Mouse (Mus musculus) erythroblast, adult 5-6 weeks (primary cell): ENCODE data around the gene Dclk2. TPM values are rescaled to one million over a fixed set of nuclear protein-coding genes. Genes with fewer than 3 reads are reported as not detected.

Source experiments
- ATAC-seq: replicated peaks from 2 replicates; pipeline ENCODE4 v1.8.0; 2016; ENCODE audit warnings: moderate number of reproducible peaks, mild to moderate bottlenecking, moderate TSS enrichment, inconsistent platforms; ENCODE audit not compliant: poor library complexity, low FRiP score, severe bottlenecking
- total RNA-seq, 2 experiments: library from RNA; stranded (forward) in 1 of 2; stranded (reverse) in 1 of 2; fragments of 150-400 nt in 1 of 2; fragments of 200-764, 138-1000 nt in 1 of 2; gene quantifications; 2 replicates each; pipeline versions ENCODE4 v1.2.3 to v1.2.4; 2015 to 2017; ENCODE audit warnings: low replicate concordance in 2 of 2

The Dclk2 gene
- total RNA-seq, 2 experiments from 2014 or later, result 29.4 to 63.1 TPM

DNA sequence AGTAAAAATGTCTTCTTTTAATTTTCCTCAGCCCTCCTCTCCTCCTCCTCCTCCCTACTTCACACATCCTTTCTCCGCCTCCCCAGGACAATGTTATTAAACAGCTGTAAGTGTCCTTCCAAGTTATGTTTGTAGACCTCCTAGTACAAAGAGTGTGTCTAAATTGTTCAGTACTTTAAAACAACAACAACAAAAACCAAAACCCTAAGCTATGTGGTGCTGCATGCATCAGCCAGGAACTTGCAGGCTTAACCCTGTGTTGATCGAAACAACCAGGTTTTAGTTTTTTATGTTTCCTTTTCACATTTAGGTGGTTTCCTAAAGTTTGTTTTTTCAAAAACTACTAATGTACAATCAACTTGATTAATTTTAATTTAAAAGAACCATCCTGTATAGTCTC lies 71.3 kb downstream of the Dclk2 start:
- ATAC-seq, result no peak

DNA sequence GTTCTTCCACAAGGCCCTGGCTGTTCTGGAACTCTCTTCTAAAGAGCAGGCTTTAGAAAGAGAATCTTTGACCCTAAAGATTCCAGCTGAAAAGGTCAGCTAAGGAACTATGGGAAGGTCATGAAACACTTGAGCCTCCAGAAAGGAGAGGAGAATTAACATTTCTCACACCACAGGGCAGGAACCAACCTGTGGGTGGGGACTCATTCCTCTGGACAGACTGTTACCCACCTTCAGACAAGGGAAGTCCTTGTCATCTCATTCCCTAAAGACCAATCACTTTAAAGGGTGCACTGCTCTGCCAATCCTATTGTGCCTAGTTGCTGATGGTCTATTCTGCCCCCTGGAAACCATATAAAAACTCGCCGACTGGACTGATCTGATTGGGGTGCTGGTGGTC lies 73.1 kb downstream of the Dclk2 start:
- no peak for ATAC-seq

DNA sequence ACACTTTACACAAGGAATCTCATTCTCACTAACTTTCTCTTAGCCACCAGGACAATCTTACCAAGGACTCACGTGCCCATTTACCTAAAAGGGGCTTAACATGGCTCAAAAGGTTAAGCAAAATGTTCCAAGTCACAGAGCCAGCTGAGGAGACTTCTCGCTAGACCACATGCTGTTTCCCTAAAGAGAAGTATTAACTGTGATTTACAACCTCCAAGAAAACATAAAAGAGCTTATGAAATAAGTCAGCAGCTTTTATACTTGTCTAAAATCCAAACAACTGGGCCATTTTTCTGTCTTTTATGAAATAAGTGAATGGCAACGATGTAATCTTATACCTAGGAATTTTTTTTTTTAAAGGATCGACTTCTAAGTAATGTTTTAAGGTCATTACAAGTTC lies 74.6 kb downstream of the Dclk2 start:
- ATAC-seq, result no peak

DNA sequence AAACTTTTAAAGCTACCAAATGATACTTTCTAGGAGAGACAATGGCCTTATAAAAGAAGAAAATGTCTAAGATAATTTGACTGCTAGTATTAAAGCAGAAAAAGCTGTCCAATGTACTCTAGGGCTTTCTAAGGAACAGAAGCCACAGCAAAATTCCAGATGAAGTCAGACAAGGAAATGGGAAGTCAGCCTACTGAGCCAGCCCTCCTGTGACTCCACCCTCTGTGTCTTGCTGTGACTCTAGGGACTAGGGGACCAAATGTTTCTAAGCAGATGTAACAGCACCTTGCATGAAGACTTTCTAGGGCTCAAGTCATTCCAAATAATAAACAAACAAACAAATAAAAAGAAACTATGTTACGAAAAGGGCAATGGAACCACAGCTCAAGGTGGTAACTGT lies 75.1 kb downstream of the Dclk2 start:
- ATAC-seq, result no peak

DNA sequence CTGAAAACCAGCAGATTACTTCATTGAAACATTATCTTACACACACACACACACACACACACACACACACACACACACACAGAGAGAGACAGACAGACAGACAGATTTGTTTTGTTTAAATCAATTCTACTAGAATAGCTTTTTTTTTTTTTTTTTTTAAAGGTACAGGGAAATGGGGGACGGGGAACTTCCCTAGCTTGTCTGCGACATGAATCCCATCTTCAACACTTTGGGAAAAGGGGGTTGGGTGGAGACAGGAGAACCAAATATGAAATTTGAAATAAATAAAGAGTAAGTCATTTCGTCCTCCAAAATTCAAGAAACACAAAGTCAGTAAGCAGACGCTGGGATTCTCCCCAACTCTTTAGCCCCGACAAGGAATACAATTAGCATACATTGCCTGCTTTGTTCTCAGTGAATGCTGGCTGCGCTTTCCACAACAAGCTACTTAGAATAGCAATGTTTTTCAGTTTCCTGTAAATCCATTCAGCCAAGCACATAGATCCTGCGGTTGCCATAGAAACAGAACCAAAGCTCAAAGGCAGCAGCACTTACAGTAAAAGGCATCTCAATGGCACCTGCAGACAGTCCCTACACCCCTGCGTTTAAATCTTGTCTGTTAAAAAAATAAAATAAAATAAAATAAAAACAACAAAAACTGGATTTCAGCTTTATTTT lies 75.7 kb downstream of the Dclk2 start:
- no peak for ATAC-seq

DNA sequence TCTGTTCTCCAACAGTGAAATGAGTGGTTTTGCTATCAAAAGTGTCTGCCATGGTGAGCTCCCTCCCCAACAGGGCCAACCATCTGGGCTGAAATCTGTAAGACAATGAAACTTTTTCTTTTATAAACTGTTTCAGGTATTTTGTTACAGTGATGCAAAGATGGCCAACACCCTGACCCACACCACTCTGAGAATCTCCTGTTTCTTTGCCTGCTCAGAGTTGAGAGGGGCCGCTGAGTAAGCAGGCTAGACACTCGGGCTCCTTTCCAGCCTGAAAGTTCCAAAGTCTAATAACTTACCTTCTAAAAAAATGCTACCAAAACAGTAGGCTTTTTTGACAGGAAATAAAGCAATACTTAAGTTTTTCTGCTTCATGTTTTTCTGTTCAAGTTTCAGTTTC lies 78.2 kb downstream of the Dclk2 start:
- no peak for ATAC-seq

DNA sequence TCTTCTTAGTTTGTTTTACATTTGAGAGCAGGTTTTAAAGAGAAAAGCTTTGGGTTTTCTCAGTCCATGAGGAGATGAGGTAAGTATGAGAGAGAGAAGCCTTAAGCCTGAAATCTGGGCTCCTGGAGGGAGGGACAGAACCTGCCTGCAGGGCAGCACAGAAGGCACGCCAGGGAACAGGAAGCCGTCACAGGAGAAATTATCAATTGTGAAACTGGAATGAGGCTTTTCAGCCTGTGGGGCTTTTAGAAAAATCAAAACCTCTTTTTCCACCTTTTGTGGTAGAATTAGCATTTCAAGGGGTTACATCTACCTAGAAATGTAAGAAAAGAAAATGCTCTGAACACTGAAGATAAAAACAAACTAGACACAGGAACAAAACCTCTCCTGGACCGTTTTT lies 81.0 kb downstream of the Dclk2 start:
- ATAC-seq, result no peak

DNA sequence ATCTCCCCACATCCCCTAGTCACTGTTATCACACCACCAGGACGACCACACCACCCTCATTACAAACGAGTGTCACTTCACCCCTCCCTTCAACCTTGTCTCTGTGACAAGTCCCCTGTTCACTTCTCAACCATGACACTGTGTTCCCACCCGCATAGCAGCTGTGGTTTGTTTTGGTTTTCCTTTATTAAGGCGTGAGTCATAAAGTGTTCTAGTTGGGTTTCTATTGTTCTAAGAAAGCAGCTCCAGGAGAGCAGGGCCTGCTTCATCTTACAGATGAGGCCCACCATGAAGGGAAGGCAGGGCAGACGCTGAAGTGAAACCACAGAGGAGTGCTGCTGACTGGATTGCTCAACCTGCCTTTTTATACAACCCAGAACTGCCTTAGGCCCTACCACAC lies 83.3 kb downstream of the Dclk2 start:
- ATAC-seq, result no peak

DNA sequence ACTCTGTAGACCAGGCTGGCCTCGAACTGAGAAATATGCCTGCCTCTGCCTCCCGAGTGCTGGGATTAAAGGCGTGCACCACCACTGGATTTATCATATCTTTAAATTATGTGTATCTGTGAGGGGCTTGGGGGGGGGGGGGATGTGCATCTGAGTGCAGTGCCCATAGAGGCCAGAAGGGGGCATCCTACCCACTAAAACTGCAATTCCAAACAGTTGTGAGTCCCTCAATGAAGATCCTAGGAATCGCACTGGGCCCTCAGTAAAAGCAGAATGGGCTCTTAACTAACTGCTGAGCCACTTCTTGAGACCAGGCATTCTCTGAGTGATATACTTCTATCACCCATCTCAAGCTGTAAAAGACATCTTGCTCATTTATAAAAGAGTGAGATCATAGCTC lies 85.5 kb downstream of the Dclk2 start:
- no peak for ATAC-seq

DNA sequence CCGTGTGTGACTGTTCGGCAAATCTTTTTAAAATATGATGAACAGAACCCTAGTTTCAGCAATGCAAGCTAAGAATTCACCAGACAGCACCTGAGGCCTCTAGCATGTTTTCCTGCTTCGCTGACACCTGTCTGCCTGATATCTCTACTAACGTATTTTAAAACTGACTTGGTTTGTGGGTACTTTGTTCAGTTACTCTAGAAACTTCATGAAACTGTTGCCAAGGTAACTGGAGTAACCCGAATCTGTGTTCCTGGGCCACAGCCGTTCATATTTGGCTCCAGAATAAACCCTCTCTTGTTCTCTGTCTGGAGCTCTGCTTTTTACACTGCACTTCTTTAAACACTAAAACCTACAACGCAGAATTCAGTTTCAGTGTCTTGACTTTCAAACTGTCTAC lies 86.3 kb downstream of the Dclk2 start:
- ATAC-seq, result no peak

DNA sequence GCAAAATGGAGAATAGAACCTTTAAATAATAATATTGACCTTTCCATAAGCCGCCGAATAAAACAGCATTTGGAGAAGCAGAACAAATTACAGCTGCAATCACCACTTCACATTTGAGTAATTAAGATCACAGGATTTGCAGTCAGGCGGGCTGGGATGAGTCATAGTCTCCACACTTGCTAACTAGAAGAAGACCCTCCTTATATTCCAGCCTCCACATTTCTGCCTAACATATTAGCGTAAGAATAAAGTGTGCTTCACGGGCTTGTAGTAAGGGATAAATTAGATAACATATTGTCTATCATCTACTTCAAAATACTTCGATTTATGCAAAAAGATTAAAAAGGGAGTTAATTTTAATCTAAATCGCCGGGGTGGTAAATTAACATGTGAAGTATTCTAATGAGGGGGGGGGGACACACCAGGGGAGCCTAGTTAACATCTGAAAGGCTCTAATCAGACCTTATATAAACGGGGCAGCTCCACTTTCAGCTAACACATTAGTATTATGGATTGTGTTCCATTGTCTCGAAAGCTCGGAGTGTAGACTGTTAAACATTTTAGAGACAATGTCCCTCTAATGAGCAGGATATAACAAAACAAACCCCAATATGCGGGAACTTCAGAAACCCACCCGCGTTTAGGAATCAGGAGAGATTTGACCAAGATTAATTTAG lies 87.9 kb downstream of the Dclk2 start:
- no peak for ATAC-seq

DNA sequence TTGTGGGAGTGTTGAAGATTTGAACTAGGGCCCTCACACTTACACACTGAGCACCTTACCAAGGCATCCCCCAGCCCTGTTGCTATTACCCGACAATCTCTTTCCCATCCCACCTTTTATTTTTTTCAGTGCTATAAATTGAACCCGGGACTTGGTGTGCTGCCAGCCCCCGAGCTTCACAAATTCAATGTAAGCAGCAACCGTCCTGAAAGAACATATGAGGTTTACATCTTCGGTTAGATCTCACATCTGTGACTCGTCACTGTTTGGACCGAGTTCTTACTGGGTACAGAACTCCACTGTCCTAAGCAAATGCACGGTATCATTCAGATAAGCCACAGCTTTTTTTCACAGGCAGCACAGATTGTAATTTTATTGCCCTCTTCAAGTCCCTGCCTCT lies 88.5 kb downstream of the Dclk2 start:
- no peak for ATAC-seq

DNA sequence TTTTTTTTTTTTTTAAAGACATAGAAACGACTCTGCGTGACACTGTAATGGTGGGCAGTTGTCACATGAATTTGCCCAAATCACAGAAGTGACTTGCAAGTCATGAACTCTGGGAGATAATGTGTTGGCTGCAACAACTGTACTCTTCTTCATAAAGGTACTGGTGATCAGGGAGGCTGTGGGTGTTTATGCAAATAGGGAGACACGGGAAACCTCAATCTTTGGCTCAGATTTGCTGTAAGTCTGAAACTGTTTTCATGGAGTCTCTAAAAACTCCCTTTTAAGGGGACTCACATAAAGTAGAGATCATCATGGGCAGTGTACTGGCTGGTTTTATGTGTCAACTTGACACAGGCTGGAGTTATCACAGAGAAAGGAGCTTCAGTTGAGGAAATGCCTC lies 93.1 kb downstream of the Dclk2 start:
- no peak for ATAC-seq

DNA sequence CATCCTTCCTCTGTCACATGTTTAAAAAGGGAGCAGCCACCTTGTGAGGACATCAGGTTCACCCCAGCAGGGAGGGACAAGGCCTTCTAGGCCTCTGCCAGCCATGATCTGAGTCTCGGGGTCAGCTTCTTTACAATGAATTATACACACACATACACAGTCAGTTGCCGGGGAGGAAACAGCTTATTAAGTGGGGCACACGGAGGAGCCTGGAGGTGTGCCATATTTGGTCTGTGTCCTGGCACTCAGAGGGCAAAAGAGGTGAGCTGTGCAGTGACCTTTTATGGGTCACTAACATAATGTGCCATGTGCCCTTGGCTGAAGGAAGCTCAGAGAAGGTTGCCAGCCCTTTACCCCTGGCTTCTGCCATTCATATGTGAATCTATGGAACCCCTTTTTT lies 99.3 kb downstream of the Dclk2 start:
- no peak for ATAC-seq

DNA sequence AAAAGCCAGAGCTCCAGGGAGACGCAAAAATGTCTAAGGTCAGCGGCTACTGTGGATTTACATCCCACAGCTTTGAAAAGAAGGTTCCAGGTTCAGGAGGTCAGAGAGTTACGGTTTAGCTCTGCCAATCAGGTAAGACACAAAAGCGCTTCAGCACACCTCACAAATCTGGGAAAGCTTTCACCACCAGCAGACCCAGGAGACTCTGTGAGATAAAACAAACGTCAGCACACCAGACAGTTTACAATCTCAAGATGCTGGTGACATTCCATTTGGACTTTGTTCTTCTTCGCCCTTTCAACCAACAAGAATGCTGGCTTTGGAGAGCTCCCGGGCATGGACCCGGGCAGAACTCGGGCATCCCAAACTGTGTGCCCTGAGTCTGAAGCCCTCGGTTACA lies 100.3 kb downstream of the Dclk2 start:
- no peak for ATAC-seq

DNA sequence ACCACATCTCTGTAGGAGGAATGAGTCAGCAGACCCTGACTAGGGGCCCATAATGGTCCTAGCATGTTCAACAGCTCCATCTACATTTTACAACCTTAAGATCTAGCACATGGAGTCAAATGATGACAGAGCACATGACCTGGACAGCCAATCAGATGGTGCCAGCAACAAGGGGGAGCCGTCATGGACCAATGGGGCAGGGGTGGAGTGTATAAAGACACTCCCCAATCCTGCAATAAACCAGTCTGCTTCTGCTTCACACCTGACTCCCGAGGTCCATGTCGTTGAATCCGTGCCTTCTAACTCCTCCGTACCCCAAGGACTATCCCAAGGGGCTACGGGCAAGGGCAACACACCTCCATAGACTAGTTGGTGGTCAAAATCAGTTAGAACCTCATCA lies 101.3 kb downstream of the Dclk2 start:
- no peak for ATAC-seq

DNA sequence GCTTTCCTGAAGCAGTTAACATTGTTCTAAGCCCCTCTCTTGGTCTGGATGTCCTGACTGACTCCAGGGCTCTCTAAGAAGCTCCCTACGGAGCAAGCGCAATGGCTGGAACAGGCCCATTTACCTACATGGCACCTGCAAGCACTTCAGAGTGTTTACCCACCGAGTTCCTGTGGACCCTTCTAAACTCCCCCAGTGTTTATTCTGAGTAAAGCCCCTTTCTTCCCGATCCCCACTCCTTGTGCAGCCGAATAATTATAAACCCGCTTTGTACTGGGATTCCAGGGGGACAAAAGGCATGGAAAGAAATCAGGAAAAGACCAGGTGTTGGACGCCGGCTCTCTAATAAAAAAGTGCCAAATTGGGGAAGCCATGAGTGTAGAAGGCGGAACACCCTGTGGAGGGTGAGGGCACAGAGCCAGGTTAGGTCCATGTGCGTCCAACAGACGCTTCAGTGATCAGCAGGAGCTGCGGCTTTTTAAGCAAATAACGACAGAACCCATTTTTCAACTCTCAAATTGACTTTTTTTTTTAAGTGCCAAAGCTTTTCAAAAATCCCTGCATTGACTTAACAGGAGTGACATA lies 102.6 kb downstream of the Dclk2 start:
- ATAC-seq, result no peak

DNA sequence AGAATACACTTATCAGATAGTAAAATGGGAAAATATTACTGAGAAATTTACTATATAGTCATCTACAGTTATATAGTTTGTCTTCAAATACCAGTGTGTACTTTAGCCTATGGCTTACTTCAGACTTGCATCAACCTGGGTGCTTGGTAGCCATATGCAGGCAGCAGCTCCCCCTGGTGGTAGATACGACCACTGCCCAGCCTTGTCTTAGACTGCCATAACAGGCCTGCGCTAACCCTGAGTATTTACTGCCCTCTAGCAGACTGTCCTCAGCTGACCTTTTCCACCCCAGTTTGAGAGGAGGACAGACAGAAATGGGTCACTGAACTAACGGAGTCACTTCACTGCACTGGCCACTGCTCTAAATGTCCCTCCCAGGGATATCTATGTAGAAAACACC lies 108.0 kb downstream of the Dclk2 start:
- peak; percentile 94 for ATAC-seq

DNA sequence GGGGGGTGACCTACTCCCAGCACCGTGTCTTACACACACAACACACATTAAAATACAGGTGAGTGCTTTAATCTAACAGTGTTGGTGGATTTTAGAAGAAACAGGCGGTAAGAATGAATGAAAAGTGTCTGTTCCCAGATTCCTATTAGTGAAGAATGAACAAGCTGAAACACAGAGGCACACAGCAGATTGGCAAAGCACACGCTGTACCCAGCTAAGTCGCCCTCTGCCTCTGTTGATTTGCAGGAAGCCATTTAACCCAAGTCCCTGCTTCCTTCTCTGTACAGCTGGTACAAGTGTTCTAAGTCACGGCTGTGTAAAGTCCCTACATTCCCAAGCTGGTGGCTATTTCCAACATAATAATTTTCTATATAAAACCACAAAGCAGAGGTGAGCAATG lies 109.7 kb downstream of the Dclk2 start:
- ATAC-seq, result no peak

DNA sequence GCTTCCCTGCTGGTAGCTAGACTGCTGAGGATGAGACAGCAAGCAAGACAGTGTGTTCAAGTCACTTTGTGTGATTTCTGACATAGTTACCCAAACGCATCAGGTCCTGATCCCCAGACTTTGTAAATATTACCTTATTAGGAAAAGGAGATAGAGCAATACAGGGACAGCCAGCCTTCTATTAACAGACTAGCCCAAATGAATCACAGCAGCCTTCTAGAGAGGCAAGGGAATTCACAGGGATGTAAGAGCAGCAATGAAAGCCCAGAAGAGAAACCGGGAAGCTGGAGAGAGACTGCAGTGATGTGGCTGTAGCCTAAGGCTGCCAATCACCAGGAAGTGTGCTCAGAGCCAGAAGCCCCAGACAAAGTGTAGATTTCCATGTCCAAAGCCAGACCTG lies 111.0 kb downstream of the Dclk2 start:
- no peak for ATAC-seq

DNA sequence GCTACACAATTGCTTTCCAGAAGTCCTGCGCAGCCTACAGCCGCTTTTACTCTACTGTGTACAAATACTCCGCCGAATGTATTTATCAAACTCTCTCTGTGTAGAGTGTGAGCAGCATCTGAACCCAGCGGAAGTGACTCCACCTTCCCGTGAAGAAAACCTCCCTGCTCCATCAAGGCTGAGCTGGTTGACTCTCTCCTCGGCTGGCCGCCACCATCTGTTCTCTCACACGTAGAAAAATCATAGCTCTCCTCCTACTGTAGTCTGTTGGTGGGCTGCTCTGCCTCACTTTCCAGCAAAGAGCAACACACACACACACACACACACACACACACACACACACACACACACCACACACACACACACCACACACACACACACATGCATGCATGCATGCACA lies 111.5 kb downstream of the Dclk2 start:
- ATAC-seq, result no peak
